Mouse (Mus musculus) bone marrow, adult 2 months (tissue): ENCODE data around the gene 4933424G06Rik. TPM values are rescaled to one million over a fixed set of nuclear protein-coding genes. Genes with fewer than 3 reads are reported as not detected.
A peak's percentile ranks its signal among the peaks of the same experiment; 100 is the strongest.

Experiments
- H3K27ac ChIP-seq: fragments of 200-500 bp; 2 replicates; pipeline ENCODE4 v1.5.1; 2012; ENCODE audit warnings: low read depth, mild to moderate bottlenecking, control low read depth, inconsistent platforms, low read length; ENCODE audit not compliant: control insufficient read depth, poor library complexity, insufficient read depth
- H3K4me1 ChIP-seq: fragments of 200-500 bp; 2 replicates; pipeline ENCODE4 v1.6.1; 2011; ENCODE audit warnings: low read length; ENCODE audit not compliant: control insufficient read depth, insufficient read depth
- H3K4me3 ChIP-seq: fragments of 200-500 bp; replicated peaks from 2 replicates; pipeline ENCODE3; 2011; ENCODE audit warnings: mild to moderate bottlenecking, low read depth, low read length, control low read depth; ENCODE audit not compliant: control insufficient read depth
- CTCF ChIP-seq: fragments of 200-500 bp; IDR thresholded peaks from 2 replicates; pipeline ENCODE4 v1.5.1; 2011; ENCODE audit warnings: low read length, control low read depth; ENCODE audit not compliant: control insufficient read depth, insufficient read depth
- POLR2A ChIP-seq: fragments of 200-500 bp; IDR thresholded peaks from 2 replicates; pipeline ENCODE4 v1.6.1; 2011; ENCODE audit warnings: low read depth, mild to moderate bottlenecking, control low read depth, low read length, borderline replicate concordance; ENCODE audit not compliant: control insufficient read depth
- WGBS: fragments of 180-500 bp; shearing (Covaris S2); methylation state at CpG from one replicate; pipeline ENCODE4 v1.1.7; 2018; 5-methylcytosine and 5-hydroxymethylcytosine counted together
- polyA plus RNA-seq: library from polyadenylated mRNA; stranded (reverse); fragments of >200 nt; gene quantifications from 2 replicates; pipeline ENCODE4 v1.2.4, GENCODE M21; 2011; ENCODE audit warnings: low replicate concordance; ENCODE audit not compliant: missing spikeins, insufficient read depth, insufficient read length

Gene 4933424G06Rik
- polyA plus RNA-seq, 1 experiment, result not detected

GRCm38 (mm10) chr1:36769951-36770350 is 60.0 kb downstream of the 4933424G06Rik start:
- TF ChIP-seq CTCF (no peak), POLR2A (no peak)
- Histone ChIP-seq H3K4me1 (no peaks in the 10 kb centered on the region; the same call in 1 of the 2 replicates), H3K4me3 (no peak overlapping the region), H3K27ac (no peak overlapping the region)
- 50% methylated on average over 1 of the region's 1 CpGs for WGBS

GRCm38 (mm10) chr1:36770998-36771397 is 61.0 kb downstream of the 4933424G06Rik start:
- Histone ChIP-seq H3K27ac (no peak overlapping the region), H3K4me3 (no peak overlapping the region), H3K4me1 (no peaks in the 10 kb centered on the region; the same call in 1 of the 2 replicates)
- 64% methylated on average over 27 of the region's 27 CpGs for WGBS
- TF ChIP-seq CTCF, result no peak
- TF ChIP-seq POLR2A, result no peak

GRCm38 (mm10) chr1:36772198-36772934 is 62.4 kb downstream of the 4933424G06Rik start:
- 90% methylated on average over 9 of the region's 9 CpGs for WGBS
- Histone ChIP-seq H3K4me3 (no peak overlapping the region), H3K4me1 (no peaks in the 10 kb centered on the region), H3K27ac (no peak overlapping the region)
- no peak for TF ChIP-seq POLR2A
- TF ChIP-seq CTCF, result no peak

- Histone ChIP-seq H3K4me1 (no peaks in the 10 kb centered on the region), H3K4me3 (no peak overlapping the region), H3K27ac (no peak overlapping the region)
- TF ChIP-seq CTCF, result no peak
- 89% methylated on average over 13 of the region's 13 CpGs for WGBS
Measured at GRCm38 (mm10) chr1:36780793-36781192, 70.8 kb downstream of the 4933424G06Rik start.

- Histone ChIP-seq H3K27ac (no peak overlapping the region), H3K4me1 (no peaks in the 10 kb centered on the region), H3K4me3 (no peak overlapping the region)
- TF ChIP-seq POLR2A, result no peak
- no peak for TF ChIP-seq CTCF
- 80% methylated on average over 11 of the region's 11 CpGs for WGBS
Measured at GRCm38 (mm10) chr1:36782476-36782875, 72.5 kb downstream of the 4933424G06Rik start.

- Histone ChIP-seq H3K27ac (no peak overlapping the region), H3K4me1 (no peaks in the 10 kb centered on the region; the same call in 1 of the 2 replicates), H3K4me3 (no peak overlapping the region)
- 4% methylated on average over 20 of the region's 20 CpGs for WGBS
- no peak for TF ChIP-seq POLR2A
- TF ChIP-seq CTCF, result peak; percentile 82
Measured at GRCm38 (mm10) chr1:36784365-36785134, 74.6 kb downstream of the 4933424G06Rik start.

GRCm38 (mm10) chr1:36785238-36785641 is 75.3 kb downstream of the 4933424G06Rik start:
- TF ChIP-seq POLR2A, result no peak
- TF ChIP-seq CTCF, result no peak
- Histone ChIP-seq H3K4me1 (no peaks in the 10 kb centered on the region; the same call in 1 of the 2 replicates), H3K4me3 (no peak overlapping the region), H3K27ac (no peak overlapping the region)
- 3% methylated on average over 16 of the region's 16 CpGs for WGBS

GRCm38 (mm10) chr1:36786377-36786776 is 76.4 kb downstream of the 4933424G06Rik start:
- no peak overlapping the region for H3K4me3 ChIP-seq
- WGBS, result 93% methylated on average over 7 of the region's 7 CpGs

More at GRCm38 (mm10) chr1:36786377-36786776, 76.4 kb downstream of the 4933424G06Rik start:
- TF ChIP-seq CTCF (peak; percentile 49), POLR2A (no peak)
- Histone ChIP-seq H3K4me1 (no peaks in the 10 kb centered on the region; the same call in 1 of the 2 replicates), H3K27ac (no peak overlapping the region)
